Mouse (Mus musculus) v-Abl transformed pro-B cells (cell line): Measurements from ENCODE around the gene Gm20920.
"Not testable (repeated sequence)": the region's sequence is repeated elsewhere in the genome, so short reads cannot be mapped to it uniquely, and the experiment has no call there.

ENCODE experiments used
- in situ Hi-C, 2 experiments: fragments of 400-800 bp; cut with MboI; formaldehyde crosslinking; loops; one replicate each; pipeline ENCODE4 v1.15.1; 2025; ENCODE audit not compliant: unreplicated experiment in 2 of 2

Gene Gm20920

DNA sequence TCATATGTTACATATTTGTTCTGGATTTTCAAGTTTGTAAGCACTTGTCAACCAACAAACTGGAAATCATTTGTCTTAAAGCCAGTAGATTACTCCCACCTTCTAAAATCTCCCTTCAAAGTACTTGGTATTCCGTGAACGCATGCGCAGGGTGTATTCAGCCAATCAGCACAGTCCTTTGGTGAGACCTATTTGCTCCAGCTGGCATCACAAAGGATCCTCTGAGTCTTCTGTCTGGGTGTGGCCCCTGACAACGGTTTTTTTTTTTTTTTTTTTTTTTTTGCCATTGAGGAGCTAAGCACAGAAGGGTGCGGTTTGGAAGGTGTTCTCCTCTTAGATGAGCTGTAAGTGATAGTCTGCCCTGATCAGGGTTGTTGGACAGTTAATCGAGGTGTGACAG, at the start of gene Gm20920:
TSS of gene Gm20920 (plus strand) at position 301 of the 400 bp plus-strand sequence.
- in situ Hi-C loops = not testable (repeated sequence)
